Mouse (Mus musculus): ENCODE results near the gene Gm10717. TPM values are rescaled to one million over a fixed set of nuclear protein-coding genes. Genes with fewer than 3 reads are reported as not detected.
"Not testable (repeated sequence)": the region's sequence is repeated elsewhere in the genome, so short reads cannot be mapped to it uniquely, and the experiment has no call there.

The Gm10717 gene
- polyA plus RNA-seq, 1 experiment = not detected

GRCm38 (mm10) chr9:3019835-3020727 is 5.1 kb upstream of the Gm10717 start:
- not testable (repeated sequence) for H3K27ac ChIP-seq (ENCODE audit: insufficient read depth, low read length); H3K4me1 ChIP-seq (ENCODE audit: control insufficient read depth, insufficient read depth, low read length); H3K4me3 ChIP-seq (ENCODE audit: insufficient read depth, low read length)

- H3K4me1 ChIP-seq (ENCODE audit: control insufficient read depth, insufficient read depth, low read length); H3K4me3 ChIP-seq (ENCODE audit: insufficient read depth, low read length); H3K27ac ChIP-seq (ENCODE audit: insufficient read depth, low read length): not testable (repeated sequence)
These were observed 2.8 kb upstream of the Gm10717 start for GRCm38 (mm10) chr9:3022316-3023008.

- H3K27ac ChIP-seq (ENCODE audit: insufficient read depth, low read length); H3K4me3 ChIP-seq (ENCODE audit: insufficient read depth, low read length); H3K4me1 ChIP-seq (ENCODE audit: control insufficient read depth, insufficient read depth, low read length): not testable (repeated sequence)
These were observed 1.8 kb upstream of the Gm10717 start, which contains the start of gene Gm10718 for GRCm38 (mm10) chr9:3023312-3023984. Gene Gm10718, plus strand, starts transcription at chr9:3023547.

- not testable (repeated sequence) for H3K27ac ChIP-seq (ENCODE audit: insufficient read depth, low read length); H3K4me1 ChIP-seq (ENCODE audit: control insufficient read depth, insufficient read depth, low read length); H3K4me3 ChIP-seq (ENCODE audit: insufficient read depth, low read length)
These were observed 1.1 kb upstream of the Gm10717 start for GRCm38 (mm10) chr9:3023985-3024648.

GRCm38 (mm10) chr9:3025653-3026052 is 436 bp downstream of the Gm10717 start:
- H3K4me3 ChIP-seq (ENCODE audit: insufficient read depth, low read length); H3K4me1 ChIP-seq (ENCODE audit: control insufficient read depth, insufficient read depth, low read length); H3K27ac ChIP-seq (ENCODE audit: insufficient read depth, low read length): not testable (repeated sequence)

GRCm38 (mm10) chr9:3026136-3026535 is 919 bp downstream of the Gm10717 start:
- not testable (repeated sequence) for H3K27ac ChIP-seq (ENCODE audit: insufficient read depth, low read length); H3K4me3 ChIP-seq (ENCODE audit: insufficient read depth, low read length); H3K4me1 ChIP-seq (ENCODE audit: control insufficient read depth, insufficient read depth, low read length)

- H3K4me3 ChIP-seq (ENCODE audit: insufficient read depth, low read length); H3K4me1 ChIP-seq (ENCODE audit: control insufficient read depth, insufficient read depth, low read length): not testable (repeated sequence)
These were observed 1.5 kb downstream of the Gm10717 start for GRCm38 (mm10) chr9:3026741-3027140.

GRCm38 (mm10) chr9:3027200-3027599 is 2.0 kb downstream of the Gm10717 start:
- H3K4me1 ChIP-seq (ENCODE audit: control insufficient read depth, insufficient read depth, low read length); H3K4me3 ChIP-seq (ENCODE audit: insufficient read depth, low read length); H3K27ac ChIP-seq (ENCODE audit: insufficient read depth, low read length): not testable (repeated sequence)

More at GRCm38 (mm10) chr9:3026741-3027140, 1.5 kb downstream of the Gm10717 start:
- H3K27ac ChIP-seq (ENCODE audit: insufficient read depth, low read length) = not testable (repeated sequence)

GRCm38 (mm10) chr9:3029276-3030000 is 4.2 kb downstream of the Gm10717 start:
- not testable (repeated sequence) for H3K4me1 ChIP-seq (ENCODE audit: control insufficient read depth, insufficient read depth, low read length); H3K4me3 ChIP-seq (ENCODE audit: insufficient read depth, low read length); H3K27ac ChIP-seq (ENCODE audit: insufficient read depth, low read length)

- not testable (repeated sequence) for H3K4me1 ChIP-seq (ENCODE audit: control insufficient read depth, insufficient read depth, low read length); H3K4me3 ChIP-seq (ENCODE audit: insufficient read depth, low read length); H3K27ac ChIP-seq (ENCODE audit: insufficient read depth, low read length)
These were observed 5.6 kb downstream of the Gm10717 start for GRCm38 (mm10) chr9:3030677-3031318.

- H3K27ac ChIP-seq (ENCODE audit: insufficient read depth, low read length); H3K4me1 ChIP-seq (ENCODE audit: control insufficient read depth, insufficient read depth, low read length); H3K4me3 ChIP-seq (ENCODE audit: insufficient read depth, low read length): not testable (repeated sequence)
These were observed 9.1 kb downstream of the Gm10717 start, which contains the start of gene Gm17535 for GRCm38 (mm10) chr9:3034299-3034698. Gene Gm17535, plus strand, starts transcription at chr9:3034599.

GRCm38 (mm10) chr9:3036577-3036976 is 11.4 kb downstream of the Gm10717 start, which contains the start of gene Gm10715:
Gene Gm10715, plus strand, starts transcription at chr9:3036877.
- not testable (repeated sequence) for H3K4me1 ChIP-seq (ENCODE audit: control insufficient read depth, insufficient read depth, low read length); H3K4me3 ChIP-seq (ENCODE audit: insufficient read depth, low read length); H3K27ac ChIP-seq (ENCODE audit: insufficient read depth, low read length)

GRCm38 (mm10) chr9:3038161-3038560 is 12.9 kb downstream of the Gm10717 start:
- H3K4me1 ChIP-seq (ENCODE audit: control insufficient read depth, insufficient read depth, low read length); H3K27ac ChIP-seq (ENCODE audit: insufficient read depth, low read length); H3K4me3 ChIP-seq (ENCODE audit: insufficient read depth, low read length): not testable (repeated sequence)

All from cortical plate, adult 2 months (tissue).